Mouse (Mus musculus): Measurements from ENCODE around the gene Pbx1. TPM values are rescaled to one million over a fixed set of nuclear protein-coding genes. Genes with fewer than 3 reads are reported as not detected.

Pbx1 gene
- total RNA-seq, 4 experiments from 2014 or later = 136 to 166 (median 145) TPM

DNA sequence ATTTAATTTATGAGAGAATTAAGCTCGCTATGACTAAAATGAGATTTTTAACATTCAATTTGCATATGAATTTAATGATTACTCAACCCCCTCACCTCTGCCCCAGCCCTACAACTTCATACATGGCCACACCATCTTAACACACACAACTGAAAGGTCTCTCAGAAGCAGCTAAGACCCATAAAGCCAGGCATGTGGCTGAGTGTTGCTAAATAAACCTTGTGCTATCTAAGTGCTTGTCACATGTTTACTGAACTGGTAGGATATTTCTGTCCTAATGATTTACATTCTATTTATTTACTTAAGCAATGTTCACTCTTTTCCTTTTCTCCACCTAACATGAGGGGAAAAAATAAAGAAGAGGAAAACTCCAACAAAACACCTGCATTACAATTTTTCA lies 253.5 kb downstream of the Pbx1 start:
- no peak for DNase-seq (ENCODE audit: low spot score in 2 of 2)

DNA sequence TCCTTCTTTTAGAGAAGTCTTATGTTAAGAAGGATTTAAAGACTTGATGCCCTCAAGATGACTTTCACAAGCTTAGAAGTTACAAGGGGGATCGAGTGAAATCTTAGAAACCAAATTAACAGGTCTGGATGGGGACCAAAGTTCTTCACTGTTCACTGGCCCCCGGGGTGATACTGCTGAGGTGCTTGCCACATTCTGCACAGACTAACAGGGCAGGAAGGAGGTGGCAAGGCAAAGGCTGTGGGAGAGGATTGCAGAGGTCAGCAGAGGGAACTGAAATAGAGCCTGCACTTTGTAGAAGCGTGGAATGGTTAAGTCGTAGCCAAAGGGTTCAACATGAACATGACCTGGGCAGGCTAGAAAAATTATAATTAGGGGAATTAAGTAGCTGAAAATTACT lies 256.5 kb downstream of the Pbx1 start:
- no peak for DNase-seq (ENCODE audit: low spot score in 2 of 2)

DNA sequence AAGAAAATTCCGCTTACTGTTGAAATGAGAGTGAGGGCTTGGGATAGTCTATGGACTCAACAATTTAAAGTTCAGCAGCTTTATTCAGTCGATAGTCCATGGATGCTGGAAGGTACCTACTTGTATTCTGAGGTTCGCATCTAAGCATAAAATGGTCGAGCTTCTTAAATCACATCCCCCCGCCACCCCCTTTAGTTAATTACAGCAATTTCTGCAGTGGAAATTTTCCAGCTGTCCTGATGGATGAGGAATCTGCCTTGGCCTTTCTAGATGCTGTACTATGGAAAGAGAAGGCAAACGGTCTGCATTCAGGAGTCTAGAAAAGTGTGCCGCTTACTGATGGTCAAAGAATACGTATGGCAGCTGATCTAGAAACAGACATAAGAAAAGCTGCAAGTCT lies 262.3 kb downstream of the Pbx1 start:
- no peak for DNase-seq (ENCODE audit: low spot score in 2 of 2)

DNA sequence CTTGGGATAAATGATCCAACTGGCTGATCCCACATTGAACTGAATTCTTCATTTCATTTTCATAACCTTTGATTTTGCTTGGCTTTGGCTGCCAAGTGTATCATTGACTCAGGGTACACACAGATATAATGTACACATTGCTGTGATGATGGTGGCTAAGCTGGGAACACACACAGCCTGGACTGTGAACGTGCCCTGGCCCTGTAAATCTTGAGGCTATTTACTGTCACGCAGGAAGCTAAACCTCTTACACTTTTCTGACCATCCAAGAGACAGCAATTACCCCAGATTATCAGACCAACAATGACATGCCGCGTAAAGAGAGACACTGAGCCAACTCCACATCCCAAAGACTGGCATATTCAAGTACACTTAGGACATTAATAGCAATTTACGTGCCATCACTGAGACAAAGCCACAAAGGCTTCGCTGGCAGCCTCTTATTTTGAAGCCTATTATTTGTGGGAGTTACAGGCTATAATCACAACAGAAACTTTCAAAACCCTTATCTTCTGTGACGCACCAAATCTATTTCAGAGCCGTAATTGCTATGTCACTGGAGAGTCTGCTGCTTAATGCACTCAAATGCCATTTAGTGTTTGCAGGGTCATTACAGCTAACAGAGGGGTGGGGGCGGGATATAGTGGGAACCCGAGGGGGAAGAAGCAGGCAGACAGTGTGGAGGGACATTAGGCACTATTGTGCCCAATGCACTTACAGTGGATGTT lies 262.9 kb downstream of the Pbx1 start:
- no peak for DNase-seq (ENCODE audit: low spot score in 2 of 2)

DNA sequence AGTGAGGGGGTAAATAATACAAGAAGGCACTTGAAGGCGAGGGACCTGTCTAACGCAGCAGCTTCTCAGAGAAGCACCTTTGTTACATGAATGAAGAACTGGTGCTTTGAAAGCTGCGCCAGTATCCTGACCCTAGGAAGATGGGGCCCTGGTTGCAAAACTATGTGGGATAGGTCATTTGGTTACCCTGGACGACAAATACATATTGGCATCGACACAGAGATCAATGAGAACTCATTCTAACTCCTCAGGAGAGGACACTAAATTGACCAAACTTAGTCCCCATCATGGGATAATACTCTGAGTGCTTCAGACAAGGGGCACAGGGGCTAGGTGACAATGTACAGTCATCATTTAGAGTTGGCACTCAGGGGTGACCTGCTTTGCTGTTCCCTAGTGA lies 264.3 kb downstream of the Pbx1 start:
- no peak for DNase-seq (ENCODE audit: low spot score in 2 of 2)

DNA sequence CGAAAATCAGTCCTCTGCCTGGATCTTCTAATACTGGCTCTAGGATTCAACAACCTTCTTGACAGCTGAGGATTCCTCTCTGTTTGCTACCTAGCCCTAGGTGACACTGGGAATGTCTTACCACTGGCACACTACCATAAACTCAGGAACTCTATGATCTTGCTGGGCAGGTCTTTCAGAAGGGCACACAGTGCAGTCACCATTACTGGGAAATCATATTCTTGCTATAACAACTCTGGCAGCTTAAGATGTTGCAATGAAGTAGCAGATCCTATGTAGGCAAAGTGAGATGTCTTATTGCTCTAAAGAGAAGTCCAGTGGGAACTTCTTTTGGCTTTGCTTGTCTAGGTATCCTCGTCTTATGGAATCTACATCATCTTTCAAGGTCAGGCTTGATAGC lies 265.2 kb downstream of the Pbx1 start:
- no peak for DNase-seq (ENCODE audit: low spot score in 2 of 2)

DNA sequence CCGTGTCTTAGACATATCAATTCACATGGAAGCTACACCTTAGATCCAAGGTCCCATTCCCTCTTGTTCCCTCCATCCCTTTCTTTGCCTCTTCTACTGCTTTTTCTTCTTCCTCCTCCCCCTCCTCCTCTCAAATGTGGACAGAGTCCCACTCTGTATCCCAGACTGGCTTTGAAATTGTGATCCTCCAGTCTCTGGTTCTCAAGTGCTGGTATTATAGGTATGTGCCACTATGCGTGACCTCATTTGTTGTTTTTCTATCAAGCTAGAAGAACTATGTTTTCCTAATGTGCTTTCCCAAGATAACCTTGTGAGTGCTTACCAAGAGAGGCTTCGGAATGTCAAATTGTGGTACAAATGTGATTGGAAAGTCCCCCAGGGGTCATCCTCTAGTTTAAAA lies 267.1 kb downstream of the Pbx1 start:
- DNase-seq (ENCODE audit: low spot score in 2 of 2) = no peak

DNA sequence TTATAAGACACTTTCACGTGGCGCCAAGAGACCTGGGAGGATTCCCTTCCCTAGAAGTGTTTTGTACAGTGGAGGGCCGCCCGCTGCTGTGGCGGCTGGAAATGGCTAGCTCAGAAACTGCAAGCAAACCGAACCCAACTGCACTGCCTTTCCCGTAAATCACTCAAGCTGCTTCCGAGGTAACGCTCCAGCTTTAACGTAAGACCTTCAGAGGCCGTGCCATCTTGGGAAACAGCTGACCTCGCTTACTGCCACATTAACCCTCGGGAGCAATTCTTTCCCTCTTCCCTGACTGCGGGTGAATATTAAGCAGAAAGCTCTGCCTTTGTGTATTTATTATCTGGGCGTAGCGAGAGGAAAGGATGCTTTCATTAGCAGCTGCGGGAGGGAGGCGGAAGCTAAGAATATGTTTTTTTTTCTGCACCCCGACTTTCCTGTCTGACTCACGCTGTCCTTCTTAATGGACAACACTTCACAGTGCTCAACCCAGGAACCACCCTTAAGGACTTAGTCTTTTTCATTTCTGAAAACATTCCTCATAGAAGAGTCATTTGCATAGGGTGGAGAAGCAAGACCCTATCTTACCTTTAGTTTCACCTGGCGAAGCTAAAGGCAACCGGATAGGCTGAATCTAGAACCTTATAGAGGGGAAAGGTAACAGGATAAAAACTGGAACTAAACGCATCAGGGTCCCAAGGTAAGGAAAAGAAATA lies 268.4 kb downstream of the Pbx1 start:
- DNase-seq (ENCODE audit: low spot score in 2 of 2) = no peak

DNA sequence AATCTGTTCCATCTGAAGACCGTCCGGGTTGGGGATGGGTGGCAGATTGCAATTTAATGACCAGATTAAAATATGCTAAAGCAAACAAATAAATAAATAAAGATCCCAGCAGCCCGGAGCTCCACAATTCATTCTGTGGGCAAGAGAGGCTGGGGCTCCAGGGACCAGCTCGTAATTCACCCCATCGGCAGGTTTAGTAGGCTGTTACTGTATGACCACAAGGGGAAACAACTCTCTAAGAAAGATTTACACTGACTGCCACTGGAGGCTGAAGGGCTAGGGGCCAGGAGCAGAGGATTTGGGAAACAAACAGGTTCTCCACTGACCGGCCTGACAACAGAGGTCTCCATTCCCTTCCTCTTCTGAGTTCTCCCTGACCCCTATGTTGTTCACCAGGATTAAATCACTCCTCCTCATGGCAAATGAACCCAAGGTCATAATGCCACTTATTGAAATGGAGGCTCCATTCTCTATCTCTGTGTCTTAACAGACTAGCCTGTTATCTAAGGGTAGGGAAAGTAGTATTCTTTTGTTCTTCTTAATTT lies 292.9 kb downstream of the Pbx1 start:
- DNase-seq (ENCODE audit: low spot score in 2 of 2) = no peak

DNA sequence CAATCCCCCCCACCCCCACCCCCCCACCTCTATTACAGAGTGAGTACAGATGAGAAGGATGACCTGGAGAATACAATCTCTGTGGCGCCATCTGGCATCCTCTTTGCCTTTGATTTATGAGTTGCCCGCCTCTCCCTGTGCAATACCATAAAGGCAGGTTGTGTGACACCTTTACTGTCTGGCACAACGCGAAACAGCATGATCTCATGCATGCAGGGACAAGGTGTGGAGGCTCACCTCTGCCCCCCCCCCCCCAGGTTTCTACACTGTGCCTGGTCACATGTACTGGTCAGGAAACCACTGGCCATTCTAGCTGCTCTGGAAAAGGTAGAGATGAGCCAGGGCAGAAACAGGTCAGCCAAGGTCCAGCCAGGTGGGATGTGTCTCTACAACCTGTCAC lies 293.4 kb downstream of the Pbx1 start:
- DNase-seq (ENCODE audit: low spot score in 2 of 2) = no peak

DNA sequence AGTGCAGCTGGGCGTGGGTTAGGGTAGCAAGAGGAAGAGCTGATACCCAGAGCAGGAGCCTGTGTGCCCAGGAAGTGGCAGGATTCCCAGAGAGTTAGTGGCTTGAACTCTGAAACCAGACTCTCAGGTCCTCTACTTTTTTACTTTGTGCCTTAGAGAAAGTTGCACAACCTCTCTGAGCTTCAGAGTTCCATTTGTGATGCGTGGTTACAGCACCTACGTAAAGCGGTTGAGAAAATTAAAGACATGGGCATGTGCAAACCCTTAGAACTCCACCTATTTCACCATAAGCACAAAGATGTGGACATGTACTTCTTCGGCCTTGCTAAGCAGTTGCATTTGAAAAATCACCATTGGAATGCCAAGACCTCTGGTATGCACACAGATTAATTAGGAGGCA lies 294.2 kb downstream of the Pbx1 start:
- no peak for DNase-seq (ENCODE audit: low spot score in 2 of 2)

DNA sequence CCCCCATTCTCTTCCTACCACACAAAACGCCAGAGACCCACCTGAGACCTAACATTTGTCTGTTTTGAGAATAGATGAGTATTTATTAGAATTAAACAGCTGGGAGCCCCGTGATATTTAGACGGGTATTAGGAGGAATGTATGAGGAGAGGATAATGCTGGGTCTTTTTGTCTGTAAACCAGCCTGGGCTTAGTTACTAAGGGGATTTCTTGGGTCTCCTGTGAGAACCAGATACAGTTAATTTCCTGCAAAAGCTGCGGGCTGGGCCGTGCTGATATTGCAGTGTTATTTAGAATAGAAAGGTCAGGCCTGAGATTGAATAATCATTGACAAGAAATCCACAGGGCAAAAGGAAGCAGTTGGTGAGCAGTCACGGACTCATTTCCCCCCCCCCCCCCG lies 296.5 kb downstream of the Pbx1 start:
- DNase-seq (ENCODE audit: low spot score in 2 of 2) = no peak

DNA sequence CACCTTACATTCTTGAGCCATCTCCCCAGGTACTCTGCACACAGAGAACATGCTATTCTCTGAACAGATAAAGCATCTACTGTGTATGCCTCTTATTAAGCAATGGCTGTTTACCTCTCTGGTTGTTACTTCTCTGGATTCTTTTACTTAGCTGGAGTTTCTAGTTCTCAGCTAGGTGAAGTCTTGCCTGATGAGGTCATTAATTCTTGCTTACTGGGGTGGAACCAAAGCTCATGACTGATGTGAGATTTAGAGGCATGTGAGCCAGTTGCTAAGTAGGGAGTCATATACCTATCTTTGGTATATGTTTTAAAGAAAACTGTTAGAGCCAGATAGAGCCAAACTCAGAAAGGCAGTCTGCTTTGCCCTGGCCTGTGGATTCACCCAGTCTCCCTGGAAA lies 298.4 kb downstream of the Pbx1 start:
- no peak for DNase-seq (ENCODE audit: low spot score in 2 of 2)

DNA sequence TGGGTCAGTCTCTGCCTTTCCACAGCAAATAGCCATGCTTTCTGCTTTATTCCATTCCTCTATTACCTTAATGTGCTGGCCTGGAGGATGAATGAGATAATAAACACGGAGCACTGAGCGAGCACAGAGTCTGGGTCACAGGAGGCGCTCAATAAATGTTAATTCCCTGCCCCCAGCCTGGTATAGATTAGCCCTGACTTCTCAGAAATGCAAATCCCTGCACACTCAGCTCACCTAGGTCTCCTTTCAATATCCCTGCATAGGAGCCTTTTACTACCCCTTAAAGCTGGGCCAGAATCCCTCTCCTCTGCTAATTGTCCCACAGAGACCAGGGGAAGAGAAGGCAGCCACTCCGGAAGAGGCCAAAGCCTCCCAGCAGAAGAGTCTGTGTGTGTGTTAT lies 304.1 kb downstream of the Pbx1 start:
- no peak for DNase-seq (ENCODE audit: low spot score in 2 of 2)

DNA sequence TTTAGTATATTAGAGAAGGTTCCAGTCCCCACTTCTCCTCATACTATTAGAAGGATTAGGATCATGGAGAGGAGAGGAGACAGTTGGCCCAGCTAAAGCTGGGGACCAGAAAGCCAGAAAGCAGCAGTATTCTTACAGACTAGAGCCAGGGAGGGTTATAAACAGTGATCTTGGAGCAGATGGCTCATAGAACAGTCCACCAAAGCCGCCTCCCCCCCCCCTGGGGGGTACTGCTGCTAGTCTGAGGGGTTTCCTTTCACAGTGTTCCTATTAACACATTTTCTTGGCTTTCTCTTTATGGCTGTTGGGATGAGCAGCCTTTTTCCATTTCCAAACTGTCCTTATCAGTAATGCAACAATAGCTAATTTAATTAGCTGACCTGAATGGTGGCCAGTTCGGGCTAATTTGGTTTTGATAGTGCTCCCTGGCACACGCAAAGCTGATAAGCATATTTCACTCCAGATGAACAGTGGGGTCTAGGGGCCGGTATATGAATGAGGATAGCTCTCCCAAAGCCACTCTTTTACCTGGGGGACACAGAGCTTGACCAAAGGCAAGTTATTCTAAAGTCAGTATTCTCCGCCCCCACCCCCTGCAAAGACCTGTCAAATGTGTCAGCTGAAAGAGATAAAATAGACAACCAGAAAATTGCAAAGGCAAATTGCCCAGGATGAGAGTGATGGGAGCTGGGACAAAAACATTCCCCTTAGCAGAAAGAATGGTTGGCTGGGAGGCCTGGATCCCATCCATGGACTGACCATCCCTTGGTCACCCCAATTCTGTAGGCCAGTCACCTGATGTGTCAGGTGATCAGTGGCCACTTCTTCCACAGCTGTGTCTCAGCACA lies 307.2 kb downstream of the Pbx1 start:
- no peak for DNase-seq (ENCODE audit: low spot score in 2 of 2)

DNA sequence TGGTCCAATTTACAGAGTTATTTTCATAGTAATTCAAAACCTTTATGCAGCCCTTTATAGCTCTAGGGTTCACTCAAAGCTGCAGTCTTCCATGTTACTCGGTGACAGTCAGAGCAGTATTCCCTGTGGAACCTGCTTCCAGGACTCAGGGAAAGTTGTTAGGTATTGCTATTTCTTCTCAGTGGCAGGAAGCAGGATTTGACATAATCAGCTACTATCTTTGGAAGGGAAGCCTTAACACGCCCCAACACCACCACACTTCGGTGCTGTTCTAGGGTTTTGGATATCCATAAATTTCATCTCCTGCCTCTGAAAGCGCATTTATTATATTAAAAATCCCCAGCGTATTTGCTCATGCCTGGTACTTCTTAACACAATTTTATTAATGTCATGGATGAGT lies 314.0 kb downstream of the Pbx1 start:
- no peak for DNase-seq (ENCODE audit: low spot score in 2 of 2)

DNA sequence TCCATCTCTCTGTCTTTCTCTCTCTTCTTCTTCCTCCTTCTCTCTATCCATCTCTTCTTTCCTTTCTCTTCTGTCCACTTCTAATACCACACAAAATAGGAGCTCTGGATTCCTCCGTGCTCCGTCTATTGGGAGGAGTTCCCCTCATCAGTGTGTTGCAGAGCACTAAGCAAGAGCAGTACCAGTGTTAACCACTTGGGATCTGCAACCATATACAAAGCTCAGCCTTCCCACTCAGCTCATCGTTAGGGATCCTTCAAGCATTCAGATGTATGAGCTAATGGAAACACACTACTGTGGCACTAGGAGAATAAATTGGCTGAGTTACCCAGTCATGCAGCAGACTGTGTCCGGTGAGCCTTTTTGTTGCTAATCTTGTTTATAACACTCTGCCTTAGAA lies 314.7 kb downstream of the Pbx1 start:
- DNase-seq (ENCODE audit: low spot score in 2 of 2) = no peak

DNA sequence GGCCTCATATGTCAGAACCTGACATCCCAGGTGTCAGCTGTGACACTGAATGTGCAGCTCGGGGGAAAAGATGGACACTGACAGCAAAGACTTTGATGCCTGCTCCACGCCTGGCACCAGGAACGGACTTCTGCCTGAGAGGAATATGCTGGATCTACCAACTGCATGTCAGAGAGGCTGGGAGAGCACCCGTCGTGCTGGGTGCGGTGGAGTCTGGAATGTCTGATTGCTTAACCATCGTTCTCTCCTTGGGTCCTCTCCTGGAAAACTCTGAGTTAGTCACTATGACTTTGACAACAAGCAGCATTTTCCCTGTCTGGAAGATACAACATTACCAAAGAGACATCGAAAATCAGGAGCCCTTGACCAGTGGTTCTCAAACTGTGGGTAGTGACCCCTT lies 322.3 kb downstream of the Pbx1 start:
- no peak for DNase-seq (ENCODE audit: low spot score in 2 of 2)

DNA sequence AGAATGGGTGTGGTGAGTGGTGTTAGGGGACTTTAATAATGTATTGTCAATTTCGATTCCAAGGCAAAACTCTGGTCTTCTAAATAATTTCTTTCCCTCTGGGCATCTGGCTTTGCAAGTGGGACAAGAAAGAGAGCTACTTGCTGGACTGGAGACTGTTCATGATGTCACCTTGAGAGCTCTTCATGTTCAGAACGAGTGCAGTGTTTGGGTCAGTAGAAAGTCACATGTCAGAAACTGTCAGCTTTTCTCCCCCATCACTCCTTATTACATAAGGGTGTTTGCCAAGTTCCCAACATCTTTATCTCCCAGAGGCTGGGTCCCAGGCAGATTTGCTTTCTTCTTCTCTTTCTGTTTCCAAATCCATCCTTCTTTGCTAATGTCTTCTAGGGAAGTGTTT lies 328.2 kb downstream of the Pbx1 start:
- DNase-seq (ENCODE audit: low spot score in 2 of 2) = no peak

DNA sequence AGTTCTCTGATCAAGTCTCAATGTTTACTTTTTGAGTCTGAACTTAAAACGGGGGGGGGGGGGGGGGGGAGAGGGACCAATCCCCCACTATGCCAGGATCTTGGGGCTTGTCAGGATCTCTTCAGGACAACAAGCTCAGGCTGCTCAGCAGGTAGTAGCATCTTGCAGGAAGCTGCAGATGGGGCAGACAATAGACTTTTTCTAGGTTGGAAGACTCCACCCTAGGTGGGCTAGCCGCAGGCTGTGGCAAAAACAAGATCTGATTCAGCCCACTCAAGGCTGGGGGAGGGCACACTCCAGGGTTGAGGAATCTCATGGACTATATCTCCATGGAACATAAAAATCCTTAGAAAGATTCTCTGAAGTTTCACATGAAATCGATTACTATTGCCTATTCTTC lies 330.6 kb downstream of the Pbx1 start:
- no peak for DNase-seq (ENCODE audit: low spot score in 2 of 2)

DNA sequence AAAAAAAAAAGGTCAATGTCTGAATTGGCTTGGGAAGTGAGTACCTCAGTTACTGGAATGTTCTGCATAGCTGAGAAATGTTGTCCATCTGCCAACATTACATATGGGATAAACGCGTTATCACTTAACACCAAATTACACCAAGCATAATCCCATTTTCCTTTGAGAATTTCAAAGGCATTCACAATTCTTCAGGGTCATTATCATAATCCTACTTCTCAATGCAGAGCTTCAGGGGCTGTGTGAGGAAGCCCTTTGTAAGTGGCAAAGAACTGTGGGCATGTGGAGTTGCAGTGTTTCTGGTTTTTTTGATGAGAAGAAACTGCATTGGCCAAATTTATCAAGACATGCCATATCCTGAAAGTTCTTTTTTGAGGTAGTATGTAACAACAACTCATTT lies 333.3 kb downstream of the Pbx1 start:
- DNase-seq (ENCODE audit: low spot score in 2 of 2) = no peak

DNA sequence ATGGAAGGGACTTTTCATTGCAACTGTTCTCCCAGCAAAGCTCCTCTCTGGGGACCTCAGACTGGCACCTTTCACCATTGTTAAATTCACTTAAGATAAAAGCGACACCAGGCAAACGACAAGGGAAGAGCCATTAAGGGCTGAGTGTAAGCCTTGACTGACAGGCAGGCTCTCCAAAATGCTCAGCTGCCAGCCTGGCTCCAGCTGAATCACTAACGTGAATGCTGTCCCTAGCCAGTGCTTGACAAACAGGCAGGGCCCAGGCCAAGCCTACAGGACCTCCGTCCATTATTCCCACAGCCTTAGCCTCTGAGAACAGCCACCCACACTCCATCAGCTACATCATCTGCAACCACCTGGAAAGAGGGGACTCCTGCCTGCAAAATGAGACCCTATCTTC lies 337.4 kb downstream of the Pbx1 start:
- DNase-seq (ENCODE audit: low spot score in 2 of 2) = no peak

Measured in left cerebral cortex, adult 8-10 months (tissue).